ENCODE assay signal across 24 mouse cellular contexts in the genomic region with DNA sequence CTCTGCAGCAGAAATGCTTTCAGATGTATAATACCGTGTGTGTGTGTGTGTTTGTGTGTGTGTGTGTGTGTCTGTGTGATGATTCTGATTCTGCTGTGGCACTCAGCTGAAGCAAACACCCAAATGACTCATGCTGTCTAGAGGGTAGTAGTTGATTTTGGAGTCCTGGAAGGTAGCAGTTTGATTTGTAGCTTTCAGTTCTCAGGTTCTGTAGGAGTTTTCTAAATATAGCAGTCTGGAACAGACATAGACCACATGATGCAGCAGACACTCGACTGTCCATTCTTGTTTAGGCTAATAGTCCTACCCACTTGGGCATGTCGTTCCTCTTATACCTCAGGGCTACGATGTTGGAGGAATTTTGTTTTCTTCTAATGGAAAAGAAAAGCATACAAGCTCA.
A peak's percentile ranks its signal among the peaks of the same experiment; 100 is the strongest.
DNase-seq lines count a peak whose midpoint lies in the region; ATAC-seq and TF ChIP-seq lines count a peak whose summit lies in the region.
"Had no signal": no experiment of that assay in that cellular context is flagged by ENCODE, and none has a peak within 500 bp of the region (broad histone marks: within the 10 kb centered on the region; RNA-seq: fewer than 3 reads in every experiment).

No protein-coding gene starts in this region.

- ATAC-seq in heart, embryonic 15.5 days (replicated peaks; ENCODE audit: insufficient number of reproducible peaks, insufficient read depth, low FRiP score, low read depth) = no peak
- ATAC-seq: forebrain, embryonic 13.5 days; hindbrain, embryonic 16.5 days; intestine, embryonic 15.5 days; liver, embryonic 12.5 days had no signal

- H3K36me3 ChIP-seq in heart, embryonic 15.5 days = no peaks in the 10 kb centered on the region
- H3K36me3 ChIP-seq: G1E; intestine, embryonic 15.5 days; limb, embryonic 13.5 days; liver, embryonic 12.5 days had no signal

- no peak for TF ChIP-seq CTCF in left cerebral cortex, adult 2 months (IDR thresholded peaks at IDR 0.05)

- no peaks in the 10 kb centered on the region; the same call in 1 of the 2 replicates for H3K27me3 ChIP-seq in heart, embryonic 15.5 days
- H3K27me3 ChIP-seq: CH12.LX; forebrain, embryonic 13.5 days; liver, embryonic 12.5 days had no signal

- peak overlapping the region; percentile 34 for H3K4me2 ChIP-seq in heart, embryonic 15.5 days
- H3K4me2 ChIP-seq: forebrain, embryonic 13.5 days; intestine, embryonic 15.5 days; limb, embryonic 13.5 days; liver, embryonic 12.5 days; midbrain, embryonic 11.5 days had no signal

- H3K9ac ChIP-seq in heart, embryonic 15.5 days = no peak overlapping the region
- H3K9ac ChIP-seq: forebrain, embryonic 13.5 days; intestine, embryonic 15.5 days; limb, embryonic 13.5 days; liver, embryonic 12.5 days had no signal

- H3K4me1 ChIP-seq in heart, embryonic 15.5 days (replicated peaks) = peaks cover 18% of the 10 kb centered on the region
- H3K4me1 ChIP-seq: liver, embryonic 12.5 days had no signal

- intact Hi-C loops in left cerebral cortex, adult 2 months (cut with DNase I) = no loop called here
- intact Hi-C loops in left cerebral cortex, postnatal 10 days (cut with DNase I) = no loop called here

- H3K27ac ChIP-seq in left cerebral cortex, adult 2 months = peak overlapping the region; percentile 40; the same call in 1 of the 2 replicates
- peak overlapping the region; percentile 24 for H3K27ac ChIP-seq in heart, embryonic 15.5 days
- H3K27ac ChIP-seq: forebrain, embryonic 13.5 days; intestine, embryonic 15.5 days; limb, embryonic 13.5 days; liver, embryonic 12.5 days had no signal

- peak; percentile 66 for DNase-seq in heart, adult 11 months
- DNase-seq in heart, postnatal 4 days = no peak
- DNase-seq in left cerebral cortex, adult 2 months (ENCODE audit: extremely low spot score in 1 of 2, low spot score in 2 of 2) = no peak
- DNase-seq in left cerebral cortex, postnatal 10 days (ENCODE audit: extremely low spot score in 1 of 2, low spot score in 2 of 2) = no peak
- no peak for DNase-seq in retina, embryonic 14.5 days (ENCODE audit: low spot score)
- DNase-seq in cerebellum, postnatal 36 days = no peak
- DNase-seq: adrenal gland, adult 8-10 months; B cell, adult 2 months; cerebellum, postnatal 25 days; gastrocnemius, postnatal 36 days; kidney, adult 8-10 months; kidney, postnatal 14 days; layer of hippocampus, postnatal 36 days; lung, adult 18-20 months; lung, postnatal 10 days had no signal

- H3K4me3 ChIP-seq in left cerebral cortex, adult 2 months = no peak overlapping the region
- no peak overlapping the region for H3K4me3 ChIP-seq in heart, embryonic 15.5 days
- H3K4me3 ChIP-seq: forebrain, embryonic 13.5 days; intestine, embryonic 15.5 days; limb, embryonic 13.5 days; liver, embryonic 12.5 days had no signal

- WGBS in heart, embryonic 15.5 days = 41% methylated on average over 4 of the region's 4 CpGs

- H3K9me3 ChIP-seq in heart, embryonic 15.5 days (replicated peaks) = no peaks in the 10 kb centered on the region
- H3K9me3 ChIP-seq: forebrain, embryonic 13.5 days; intestine, embryonic 15.5 days; limb, embryonic 13.5 days; liver, embryonic 12.5 days had no signal
